Mouse (Mus musculus) intestine, embryonic 14.5 days (tissue): ENCODE results near the gene Cenpf. TPM values are rescaled to one million over a fixed set of nuclear protein-coding genes. Genes with fewer than 3 reads are reported as not detected.

Experiments used
- ATAC-seq: fragments of 200-750 bp; cut with Nextera tagmentation; replicated peaks from 2 replicates; pipeline ENCODE4 v1.8.0; 2017; ENCODE audit warnings: low read depth, moderate number of reproducible peaks, moderate TSS enrichment, moderate library complexity; ENCODE audit not compliant: low FRiP score, low TSS enrichment
- DNase-seq: peaks from one replicate; pipeline ENCODE4 v3.0.0-alpha.2; 2018; ENCODE audit warnings: low spot score
- H3K27ac ChIP-seq: fragments of 300-500 bp; sonication (generic); 2 replicates; pipeline ENCODE4 v1.5.1; 2014; ENCODE audit warnings: low read depth, mild to moderate bottlenecking, control low read depth
- H3K27me3 ChIP-seq: fragments of 300-500 bp; sonication (generic); replicated peaks from 2 replicates; pipeline ENCODE4 v1.6.1; 2014; ENCODE audit warnings: low read length, control low read depth; ENCODE audit not compliant: control insufficient read depth, insufficient read depth
- H3K36me3 ChIP-seq: fragments of 300-500 bp; sonication (generic); 2 replicates; pipeline ENCODE4 v1.6.1; 2014; ENCODE audit warnings: low read length, control low read depth; ENCODE audit not compliant: control insufficient read depth, insufficient read depth
- H3K4me1 ChIP-seq: fragments of 300-500 bp; sonication (generic); replicated peaks from 2 replicates; pipeline ENCODE4 v1.6.1; 2014; ENCODE audit warnings: low read length, control low read depth, mixed read lengths; ENCODE audit not compliant: control insufficient read depth, insufficient read depth
- H3K4me2 ChIP-seq: fragments of 300-500 bp; sonication (generic); 2 replicates; pipeline ENCODE4 v1.6.1; 2014; ENCODE audit warnings: low read length
- H3K4me3 ChIP-seq: fragments of 300-500 bp; sonication (generic); 2 replicates; pipeline ENCODE4 v1.5.1; 2014; ENCODE audit warnings: low read depth, low read length, control low read depth, mixed read lengths
- H3K9ac ChIP-seq: fragments of 300-500 bp; sonication (generic); 2 replicates; pipeline ENCODE4 v1.6.1; 2014; ENCODE audit warnings: mild to moderate bottlenecking, low read length
- H3K9me3 ChIP-seq: fragments of 300-500 bp; sonication (generic); 2 replicates; pipeline ENCODE4 v1.6.1; 2016; ENCODE audit warnings: low read length, control low read depth; ENCODE audit not compliant: control insufficient read depth
- WGBS: fragments of 180-500 bp; shearing (Covaris S2); extraction: QIAGEN DNeasy Blood & Tissue Kit; methylation state at CpG from one replicate; pipeline ENCODE4 v1.1.7; 2014; 5-methylcytosine and 5-hydroxymethylcytosine counted together
- polyA plus RNA-seq: library from polyadenylated mRNA; unstranded; fragments of >200 nt; fragmentation: Nextera tagmentation; extraction: Ambion mirVana; gene quantifications from 2 replicates; pipeline ENCODE4 v1.2.1, GENCODE M21; 2014

Cenpf gene
- polyA plus RNA-seq, 1 experiment from 2014 or later, result 70.6 TPM

- ATAC-seq (no peak), DNase-seq (no peak)
- no peak overlapping the region for H3K9ac ChIP-seq
- no peaks in the 10 kb centered on the region for H3K9me3 ChIP-seq
- H3K27ac ChIP-seq, result no peak overlapping the region
- H3K4me2 ChIP-seq, result no peak overlapping the region
- H3K36me3 ChIP-seq, result peaks cover 59% of the 10 kb centered on the region
- no peak overlapping the region for H3K4me3 ChIP-seq
- WGBS, result 92% methylated on average over 9 of the region's 9 CpGs
- H3K4me1 ChIP-seq, result peaks cover 29% of the 10 kb centered on the region
- H3K27me3 ChIP-seq, result no peaks in the 10 kb centered on the region
Measured at GRCm38 (mm10) chr1:189684786-189685415, 3.0 kb downstream of the Cenpf start.

- ATAC-seq (no peak), DNase-seq (no peak)
- Histone ChIP-seq H3K9ac (no peak overlapping the region), H3K4me1 (no peaks in the 10 kb centered on the region), H3K4me2 (no peak overlapping the region), H3K36me3 (peaks cover 94% of the 10 kb centered on the region), H3K27ac (no peak overlapping the region), H3K4me3 (no peak overlapping the region), H3K27me3 (no peaks in the 10 kb centered on the region), H3K9me3 (no peaks in the 10 kb centered on the region)
- WGBS, result 93% methylated on average over 3 of the region's 3 CpGs
Measured at GRCm38 (mm10) chr1:189679555-189679954, 8.3 kb downstream of the Cenpf start.

GRCm38 (mm10) chr1:189675953-189676352, 11.9 kb downstream of the Cenpf start:
- 85% methylated on average over 4 of the region's 4 CpGs for WGBS
- Histone ChIP-seq H3K9ac (no peak overlapping the region), H3K9me3 (no peaks in the 10 kb centered on the region), H3K27me3 (no peaks in the 10 kb centered on the region), H3K4me1 (no peaks in the 10 kb centered on the region), H3K27ac (no peak overlapping the region), H3K4me2 (no peak overlapping the region), H3K36me3 (peaks cover 92% of the 10 kb centered on the region), H3K4me3 (no peak overlapping the region)
- DNase-seq, result no peak
- ATAC-seq, result no peak

DNA sequence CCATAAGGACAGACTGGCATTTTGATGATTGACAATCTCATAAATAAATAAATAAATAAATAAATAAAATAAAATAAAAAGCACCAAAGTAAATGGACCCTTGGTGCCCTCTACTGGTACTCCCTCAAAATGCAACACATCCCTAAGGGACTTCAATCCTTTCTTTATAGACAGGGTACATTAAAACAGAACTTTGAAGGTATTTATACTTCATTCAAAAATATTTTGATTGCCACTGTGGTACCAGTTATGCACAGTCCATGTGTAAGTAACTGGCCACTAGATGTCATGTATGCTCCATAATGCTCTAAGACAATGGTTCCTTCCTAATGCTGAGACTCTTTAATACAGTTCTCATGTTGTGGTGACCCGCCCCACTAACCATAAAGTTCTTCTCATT, 12.5 kb downstream of the Cenpf start:
- Histone ChIP-seq H3K4me3 (no peak overlapping the region), H3K4me1 (no peaks in the 10 kb centered on the region), H3K4me2 (no peak overlapping the region), H3K9me3 (no peaks in the 10 kb centered on the region), H3K36me3 (peaks cover 92% of the 10 kb centered on the region), H3K27me3 (no peaks in the 10 kb centered on the region), H3K9ac (no peak overlapping the region), H3K27ac (no peak overlapping the region)
- DNase-seq, result no peak
- ATAC-seq, result no peak
- 86% methylated on average over 1 of the region's 1 CpGs for whole genome bisulfite sequencing

GRCm38 (mm10) chr1:189665966-189666365, 21.9 kb downstream of the Cenpf start:
- Histone ChIP-seq H3K27me3 (no peaks in the 10 kb centered on the region), H3K4me2 (no peak overlapping the region), H3K9me3 (no peaks in the 10 kb centered on the region), H3K27ac (no peak overlapping the region), H3K36me3 (peaks cover 70% of the 10 kb centered on the region), H3K4me3 (no peak overlapping the region), H3K4me1 (no peaks in the 10 kb centered on the region), H3K9ac (no peak overlapping the region)
- WGBS, result 82% methylated on average over 3 of the region's 3 CpGs
- DNase-seq, result no peak
- no peak for ATAC-seq

DNA sequence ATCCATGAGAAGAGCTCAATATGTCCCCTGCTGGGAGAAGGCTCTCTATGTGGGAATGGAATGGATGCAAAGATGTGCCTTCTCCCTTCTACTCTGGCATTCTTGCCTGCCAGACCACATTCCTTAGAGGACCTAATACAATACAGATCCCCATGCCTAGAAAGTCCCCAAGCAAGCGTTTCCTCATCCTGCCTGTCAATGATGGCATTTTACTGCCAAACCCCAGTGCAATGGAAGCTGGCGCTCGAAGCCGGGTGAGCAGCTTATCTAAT, 23.1 kb downstream of the Cenpf start:
- Histone ChIP-seq H3K27me3 (no peaks in the 10 kb centered on the region), H3K4me1 (no peaks in the 10 kb centered on the region), H3K4me2 (no peak overlapping the region), H3K36me3 (peaks cover 64% of the 10 kb centered on the region), H3K27ac (no peak overlapping the region), H3K4me3 (no peak overlapping the region), H3K9ac (no peak overlapping the region), H3K9me3 (no peaks in the 10 kb centered on the region)
- DNase-seq, result no peak
- ATAC-seq, result no peak
- 87% methylated on average over 4 of the region's 4 CpGs for WGBS

- no peaks in the 10 kb centered on the region for H3K9me3 ChIP-seq
- no peak overlapping the region for H3K4me3 ChIP-seq
- ATAC-seq (no peak), DNase-seq (no peak)
- H3K4me2 ChIP-seq, result no peak overlapping the region
- WGBS, result 89% methylated on average over 10 of the region's 10 CpGs
- no peak overlapping the region for H3K9ac ChIP-seq
- H3K36me3 ChIP-seq, result peaks cover 62% of the 10 kb centered on the region
- H3K27me3 ChIP-seq, result no peaks in the 10 kb centered on the region
- H3K4me1 ChIP-seq, result no peaks in the 10 kb centered on the region
- H3K27ac ChIP-seq, result no peak overlapping the region
Measured at GRCm38 (mm10) chr1:189664061-189664872, 23.6 kb downstream of the Cenpf start.

DNA sequence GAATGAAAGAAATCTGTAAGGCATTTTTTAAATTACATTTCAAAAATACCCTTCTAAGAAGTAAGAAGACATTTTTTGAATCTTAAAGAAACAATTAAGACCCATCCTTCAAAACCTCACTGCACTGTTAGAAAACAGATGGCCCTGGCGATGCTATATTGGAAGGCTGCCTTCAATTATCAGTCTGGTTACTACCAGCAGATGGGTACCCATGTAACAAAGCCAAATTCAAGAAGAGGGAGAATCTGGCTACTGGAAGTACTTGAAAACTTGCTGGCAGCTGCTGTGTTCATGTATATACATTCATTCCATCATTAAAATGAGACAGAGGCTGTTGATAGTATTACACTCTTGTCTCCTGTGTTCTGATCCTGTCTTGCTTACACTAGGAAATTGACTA, 24.4 kb downstream of the Cenpf start:
- Histone ChIP-seq H3K9me3 (no peaks in the 10 kb centered on the region), H3K4me2 (no peak overlapping the region), H3K4me1 (no peaks in the 10 kb centered on the region), H3K9ac (no peak overlapping the region), H3K27me3 (no peaks in the 10 kb centered on the region), H3K4me3 (no peak overlapping the region), H3K27ac (no peak overlapping the region), H3K36me3 (peaks cover 62% of the 10 kb centered on the region)
- no peak for ATAC-seq
- no peak for DNase-seq
- 86% methylated on average over 1 of the region's 1 CpGs for WGBS

DNA sequence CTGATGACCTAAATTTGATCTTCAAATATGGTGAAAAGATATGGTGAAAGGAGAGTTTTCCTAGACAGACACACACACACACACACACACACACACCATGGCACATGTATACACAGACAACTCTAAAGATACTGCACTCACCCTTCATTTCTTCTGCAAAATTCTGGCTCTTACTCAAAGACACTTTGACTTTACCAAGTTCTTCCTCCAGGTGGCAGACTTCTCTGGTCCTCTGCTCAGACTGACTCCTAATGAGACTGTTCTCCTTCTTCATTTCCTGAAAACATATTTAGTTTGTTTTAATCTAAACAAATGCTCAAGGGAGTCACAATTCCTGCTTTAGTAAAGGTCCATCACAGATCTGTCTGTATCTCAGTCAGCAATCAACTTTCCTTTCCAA, 26.0 kb downstream of the Cenpf start:
- DNase-seq (no peak), ATAC-seq (peak; percentile 15; the same call in 1 of the 2 replicates)
- Histone ChIP-seq H3K9me3 (no peaks in the 10 kb centered on the region), H3K9ac (no peak overlapping the region), H3K4me2 (no peak overlapping the region), H3K36me3 (peaks cover 62% of the 10 kb centered on the region), H3K4me3 (no peak overlapping the region), H3K27me3 (no peaks in the 10 kb centered on the region), H3K4me1 (no peaks in the 10 kb centered on the region), H3K27ac (no peak overlapping the region)
